Mouse (Mus musculus): ENCODE data around the gene Dpf3. TPM values are rescaled to one million over a fixed set of nuclear protein-coding genes. Genes with fewer than 3 reads are reported as not detected.

Gene Dpf3
- polyA plus RNA-seq, 1 experiment, result 3.8 TPM

GRCm38 (mm10) chr12:83454697-83455321, 32.7 kb downstream of the Dpf3 start:
- H3K27ac ChIP-seq (ENCODE audit: insufficient read depth, low read length), result no peak overlapping the region
- peaks cover 2% of the 10 kb centered on the region; the same call in 1 of the 2 replicates for H3K4me1 ChIP-seq (ENCODE audit: control insufficient read depth, insufficient read depth, low read length)
- no peak for TF ChIP-seq CTCF (IDR thresholded peaks at IDR 0.05; ENCODE audit: extremely low read depth, insufficient read depth, low read length)
- TF ChIP-seq POLR2A (IDR thresholded peaks at IDR 0.05; ENCODE audit: extremely low read depth, insufficient read depth, low read length), result no peak
- no peak overlapping the region for H3K4me3 ChIP-seq (ENCODE audit: insufficient read depth, low read length)

GRCm38 (mm10) chr12:83451850-83452249, 35.7 kb downstream of the Dpf3 start:
- Histone ChIP-seq H3K27ac (ENCODE audit: insufficient read depth, low read length) (no peak overlapping the region), H3K4me1 (ENCODE audit: control insufficient read depth, insufficient read depth, low read length) (no peaks in the 10 kb centered on the region), H3K4me3 (ENCODE audit: insufficient read depth, low read length) (no peak overlapping the region)
- TF ChIP-seq POLR2A (IDR thresholded peaks at IDR 0.05; ENCODE audit: extremely low read depth, insufficient read depth, low read length) (no peak), CTCF (IDR thresholded peaks at IDR 0.05; ENCODE audit: extremely low read depth, insufficient read depth, low read length) (no peak)

GRCm38 (mm10) chr12:83450471-83450870, 37.0 kb downstream of the Dpf3 start:
- H3K4me1 ChIP-seq (ENCODE audit: control insufficient read depth, insufficient read depth, low read length), result no peaks in the 10 kb centered on the region
- no peak overlapping the region for H3K27ac ChIP-seq (ENCODE audit: insufficient read depth, low read length)
- TF ChIP-seq CTCF (IDR thresholded peaks at IDR 0.05; ENCODE audit: extremely low read depth, insufficient read depth, low read length), result no peak
- TF ChIP-seq POLR2A (IDR thresholded peaks at IDR 0.05; ENCODE audit: extremely low read depth, insufficient read depth, low read length), result no peak
- no peak overlapping the region for H3K4me3 ChIP-seq (ENCODE audit: insufficient read depth, low read length)

- Histone ChIP-seq H3K4me3 (ENCODE audit: insufficient read depth, low read length) (no peak overlapping the region), H3K27ac (ENCODE audit: insufficient read depth, low read length) (no peak overlapping the region), H3K4me1 (ENCODE audit: control insufficient read depth, insufficient read depth, low read length) (no peaks in the 10 kb centered on the region)
- no peak for TF ChIP-seq POLR2A (IDR thresholded peaks at IDR 0.05; ENCODE audit: extremely low read depth, insufficient read depth, low read length)
- TF ChIP-seq CTCF (IDR thresholded peaks at IDR 0.05; ENCODE audit: extremely low read depth, insufficient read depth, low read length), result no peak
Measured at GRCm38 (mm10) chr12:83449202-83449601, 38.3 kb downstream of the Dpf3 start.

GRCm38 (mm10) chr12:83445587-83445986, 41.9 kb downstream of the Dpf3 start:
- H3K27ac ChIP-seq (ENCODE audit: insufficient read depth, low read length), result no peak overlapping the region
- H3K4me1 ChIP-seq (ENCODE audit: control insufficient read depth, insufficient read depth, low read length), result no peaks in the 10 kb centered on the region
- no peak overlapping the region for H3K4me3 ChIP-seq (ENCODE audit: insufficient read depth, low read length)
- TF ChIP-seq POLR2A (IDR thresholded peaks at IDR 0.05; ENCODE audit: extremely low read depth, insufficient read depth, low read length) (no peak), CTCF (IDR thresholded peaks at IDR 0.05; ENCODE audit: extremely low read depth, insufficient read depth, low read length) (no peak)

- no peak overlapping the region for H3K4me3 ChIP-seq (ENCODE audit: insufficient read depth, low read length)
- no peaks in the 10 kb centered on the region for H3K4me1 ChIP-seq (ENCODE audit: control insufficient read depth, insufficient read depth, low read length)
- no peak for TF ChIP-seq POLR2A (IDR thresholded peaks at IDR 0.05; ENCODE audit: extremely low read depth, insufficient read depth, low read length)
Measured at GRCm38 (mm10) chr12:83444448-83444847, 43.1 kb downstream of the Dpf3 start.

GRCm38 (mm10) chr12:83438002-83438401, 49.5 kb downstream of the Dpf3 start:
- H3K4me3 ChIP-seq (ENCODE audit: insufficient read depth, low read length), result no peak overlapping the region
- no peaks in the 10 kb centered on the region for H3K4me1 ChIP-seq (ENCODE audit: control insufficient read depth, insufficient read depth, low read length)
- TF ChIP-seq CTCF (IDR thresholded peaks at IDR 0.05; ENCODE audit: extremely low read depth, insufficient read depth, low read length) (no peak), POLR2A (IDR thresholded peaks at IDR 0.05; ENCODE audit: extremely low read depth, insufficient read depth, low read length) (no peak)
- H3K27ac ChIP-seq (ENCODE audit: insufficient read depth, low read length), result no peak overlapping the region

More at GRCm38 (mm10) chr12:83444448-83444847, 43.1 kb downstream of the Dpf3 start:
- no peak overlapping the region for H3K27ac ChIP-seq (ENCODE audit: insufficient read depth, low read length)

GRCm38 (mm10) chr12:83433987-83434698, 53.4 kb downstream of the Dpf3 start:
- TF ChIP-seq POLR2A (IDR thresholded peaks at IDR 0.05; ENCODE audit: extremely low read depth, insufficient read depth, low read length) (no peak), CTCF (IDR thresholded peaks at IDR 0.05; ENCODE audit: extremely low read depth, insufficient read depth, low read length) (no peak)
- H3K27ac ChIP-seq (ENCODE audit: insufficient read depth, low read length), result no peak overlapping the region
- no peak overlapping the region for H3K4me3 ChIP-seq (ENCODE audit: insufficient read depth, low read length)
- no peaks in the 10 kb centered on the region for H3K4me1 ChIP-seq (ENCODE audit: control insufficient read depth, insufficient read depth, low read length)

GRCm38 (mm10) chr12:83433436-83433835, 54.1 kb downstream of the Dpf3 start:
- TF ChIP-seq POLR2A (IDR thresholded peaks at IDR 0.05; ENCODE audit: extremely low read depth, insufficient read depth, low read length) (no peak), CTCF (IDR thresholded peaks at IDR 0.05; ENCODE audit: extremely low read depth, insufficient read depth, low read length) (no peak)
- Histone ChIP-seq H3K4me3 (ENCODE audit: insufficient read depth, low read length) (no peak overlapping the region), H3K4me1 (ENCODE audit: control insufficient read depth, insufficient read depth, low read length) (no peaks in the 10 kb centered on the region), H3K27ac (ENCODE audit: insufficient read depth, low read length) (no peak overlapping the region)

- TF ChIP-seq CTCF (IDR thresholded peaks at IDR 0.05; ENCODE audit: extremely low read depth, insufficient read depth, low read length), result no peak
- TF ChIP-seq POLR2A (IDR thresholded peaks at IDR 0.05; ENCODE audit: extremely low read depth, insufficient read depth, low read length), result no peak
- no peaks in the 10 kb centered on the region for H3K4me1 ChIP-seq (ENCODE audit: control insufficient read depth, insufficient read depth, low read length)
- H3K4me3 ChIP-seq (ENCODE audit: insufficient read depth, low read length), result no peak overlapping the region
- H3K27ac ChIP-seq (ENCODE audit: insufficient read depth, low read length), result no peak overlapping the region
Measured at GRCm38 (mm10) chr12:83430207-83430606, 57.3 kb downstream of the Dpf3 start.
